ENCODE assay signal across 31 mouse cellular contexts in genomic region chr7:30604944-30605343, GRCm38 (mm10). TPM values are rescaled to one million over a fixed set of nuclear protein-coding genes. Genes with fewer than 3 reads are reported as not detected.
"Had no signal": no experiment of that assay in that cellular context is flagged by ENCODE, and none has a peak within 500 bp of the region (broad histone marks: within the 10 kb centered on the region; RNA-seq: fewer than 3 reads in every experiment).

No protein-coding gene starts in this region.

- H3K9ac ChIP-seq: heart, embryonic 13.5 days; heart, embryonic 15.5 days; hindbrain, embryonic 12.5 days; hindbrain, embryonic 15.5 days; kidney, embryonic 15.5 days; liver, embryonic 13.5 days; liver, embryonic 15.5 days; liver, postnatal 0 days had no signal

- H3K27ac ChIP-seq: gastrocnemius, adult 2 months; heart, embryonic 10.5 days; heart, embryonic 13.5 days; heart, embryonic 15.5 days; hindbrain, embryonic 12.5 days; hindbrain, embryonic 15.5 days; hindbrain, postnatal 0 days; kidney, embryonic 15.5 days; liver, embryonic 13.5 days; liver, embryonic 15.5 days had no signal

- H3K9me3 ChIP-seq: heart, embryonic 10.5 days; heart, embryonic 13.5 days; heart, embryonic 15.5 days; hindbrain, embryonic 12.5 days; hindbrain, embryonic 15.5 days; kidney, embryonic 15.5 days; liver, embryonic 13.5 days; liver, embryonic 15.5 days had no signal

- H3K36me3 ChIP-seq: heart, embryonic 10.5 days; heart, embryonic 13.5 days; heart, embryonic 15.5 days; hindbrain, embryonic 12.5 days; hindbrain, embryonic 15.5 days; kidney, embryonic 15.5 days; liver, embryonic 13.5 days; liver, embryonic 15.5 days had no signal

- H3K4me2 ChIP-seq: heart, embryonic 13.5 days; heart, embryonic 15.5 days; hindbrain, embryonic 12.5 days; hindbrain, embryonic 15.5 days; kidney, embryonic 15.5 days; liver, embryonic 11.5 days; liver, embryonic 13.5 days; liver, embryonic 15.5 days had no signal

- H3K4me3 ChIP-seq: gastrocnemius, adult 2 months; heart, embryonic 10.5 days; heart, embryonic 13.5 days; heart, embryonic 15.5 days; hindbrain, embryonic 12.5 days; hindbrain, embryonic 15.5 days; kidney, embryonic 15.5 days; liver, embryonic 13.5 days; liver, embryonic 15.5 days had no signal

- DNase-seq: gastrocnemius, adult 2 months; gastrocnemius, postnatal 10 days; gastrocnemius, postnatal 25 days; heart, adult 18-20 months; heart, postnatal 14 days; heart, postnatal 36 days; kidney, adult 11 months; kidney, adult 2 months; kidney, adult 9 months; kidney, postnatal 10 days; kidney, postnatal 25 days; layer of hippocampus, adult 9-11 months; layer of hippocampus, postnatal 36 days; liver; liver, embryonic 13.5 days; liver, postnatal 0 days had no signal

- H3K27me3 ChIP-seq: heart, embryonic 15.5 days; hindbrain, embryonic 12.5 days; hindbrain, embryonic 15.5 days; kidney, embryonic 15.5 days; liver, embryonic 15.5 days had no signal

- ATAC-seq: hindbrain, postnatal 0 days; intestine, embryonic 16.5 days; liver, postnatal 0 days had no signal

RNA-seq across cellular contexts. Expression of gene Zbtb32, which starts 6.2 kb away (rescaled TPM):
- polyA plus RNA-seq: limb, embryonic 11.5 days had no signal

RNA-seq across cellular contexts. Expression of gene Etv2, which starts 30.7 kb away (rescaled TPM):
- polyA plus RNA-seq: heart, embryonic 15.5 days; heart, postnatal 0 days; hindbrain, embryonic 12.5 days; hindbrain, embryonic 15.5 days; hindbrain, postnatal 0 days; intestine, embryonic 14.5 days; intestine, embryonic 16.5 days; kidney, adult 2 months; kidney, embryonic 15.5 days; large intestine, adult 2 months; limb, embryonic 14.5 days; liver, embryonic 15.5 days; liver, postnatal 0 days had no signal
